Mouse (Mus musculus) limb, embryonic 14.5 days (tissue): ENCODE measurements around the gene Ociad2. TPM values are rescaled to one million over a fixed set of nuclear protein-coding genes. Genes with fewer than 3 reads are reported as not detected.

Experiments used
- ATAC-seq: fragments of 200-750 bp; cut with Nextera tagmentation; 2 replicates; pipeline ENCODE4 v1.8.0; 2017; ENCODE audit warnings: low read depth, moderate number of reproducible peaks, moderate TSS enrichment; ENCODE audit not compliant: low FRiP score
- DNase-seq: peaks from one replicate; pipeline ENCODE4 v3.0.0-alpha.2; 2015; ENCODE audit warnings: low spot score
- H3K27ac ChIP-seq: fragments of 300-500 bp; sonication (generic); replicated peaks from 2 replicates; pipeline ENCODE4 v1.5.1; 2014; ENCODE audit warnings: low read depth, mild to moderate bottlenecking, low read length, moderate library complexity, mixed read lengths
- H3K27me3 ChIP-seq: fragments of 300-500 bp; sonication (generic); 2 replicates; pipeline ENCODE4 v1.6.1; 2014; ENCODE audit warnings: low read length, mixed read lengths; ENCODE audit not compliant: control insufficient read depth, insufficient read depth
- H3K36me3 ChIP-seq: fragments of 300-500 bp; sonication (generic); 2 replicates; pipeline ENCODE4 v1.6.1; 2014; ENCODE audit warnings: mild to moderate bottlenecking, low read length, moderate library complexity, mixed read lengths; ENCODE audit not compliant: control insufficient read depth, insufficient read depth
- H3K4me1 ChIP-seq: fragments of 300-500 bp; sonication (generic); 2 replicates; pipeline ENCODE4 v1.6.1; 2014; ENCODE audit warnings: antibody characterized with exemption, low read length, mixed read lengths; ENCODE audit not compliant: control insufficient read depth, insufficient read depth
- H3K4me2 ChIP-seq: fragments of 300-500 bp; sonication (generic); replicated peaks from 2 replicates; pipeline ENCODE4 v1.6.1; 2014; ENCODE audit warnings: low read depth, mild to moderate bottlenecking, low read length, moderate library complexity; ENCODE audit not compliant: severe bottlenecking
- H3K4me3 ChIP-seq: fragments of 300-500 bp; sonication (generic); replicated peaks from 2 replicates; pipeline ENCODE4 v1.5.1; 2014; ENCODE audit warnings: low read length
- H3K9ac ChIP-seq: fragments of 300-500 bp; sonication (generic); 2 replicates; pipeline ENCODE4 v1.6.1; 2014; ENCODE audit warnings: mild to moderate bottlenecking, low read depth, low read length, moderate library complexity; ENCODE audit not compliant: severe bottlenecking
- H3K9me3 ChIP-seq: fragments of 300-500 bp; sonication (generic); 2 replicates; pipeline ENCODE4 v1.6.1; 2016; ENCODE audit warnings: low read length; ENCODE audit not compliant: control insufficient read depth
- POLR2A ChIP-seq: fragments of 200-500 bp; IDR thresholded peaks from 2 replicates; pipeline ENCODE4 v1.8.0; 2012; ENCODE audit warnings: inconsistent platforms, mild to moderate bottlenecking, moderate library complexity, borderline replicate concordance; ENCODE audit not compliant: insufficient read depth, insufficient read length; ENCODE audit errors: extremely low read depth
- WGBS: fragments of 180-500 bp; shearing (Covaris S2); extraction: QIAGEN DNeasy Blood & Tissue Kit; methylation state at CpG from one replicate; pipeline ENCODE4 v1.1.7; 2014; 5-methylcytosine and 5-hydroxymethylcytosine counted together
- polyA plus RNA-seq, 2 experiments: library from polyadenylated mRNA; depleted of rRNA in 1 of 2; stranded (reverse) in 1 of 2; unstranded in 1 of 2; fragments of >200 nt; fragmentation: Nextera tagmentation in 1 of 2; extraction: Ambion mirVana in 1 of 2; gene quantifications; 2 replicates each; pipeline versions ENCODE4 v1.2.1 to v1.2.3; 2012 to 2014

The Ociad2 gene
- polyA plus RNA-seq, 2 experiments = 3.1 to 12.8 TPM

GRCm38 (mm10) chr5:73313591-73313990 is 27.2 kb downstream of the Ociad2 start:
- 91% methylated on average over 10 of the region's 10 CpGs for WGBS
- H3K36me3 ChIP-seq = peaks cover 67% of the 10 kb centered on the region
- no peaks in the 10 kb centered on the region for H3K27me3 ChIP-seq
- no peak overlapping the region for H3K4me3 ChIP-seq
- TF ChIP-seq POLR2A = no peak
- H3K4me2 ChIP-seq = no peak overlapping the region
- DNase-seq (no peak), ATAC-seq (no peak)
- no peaks in the 10 kb centered on the region for H3K9me3 ChIP-seq
- no peaks in the 10 kb centered on the region for H3K4me1 ChIP-seq
- no peak overlapping the region for H3K27ac ChIP-seq
- no peak overlapping the region for H3K9ac ChIP-seq

GRCm38 (mm10) chr5:73311458-73311857 is 29.4 kb downstream of the Ociad2 start:
- Histone ChIP-seq H3K4me1 (no peaks in the 10 kb centered on the region), H3K4me3 (no peak overlapping the region), H3K36me3 (peaks cover 87% of the 10 kb centered on the region), H3K9ac (no peak overlapping the region), H3K9me3 (no peaks in the 10 kb centered on the region), H3K27ac (no peak overlapping the region), H3K4me2 (no peak overlapping the region), H3K27me3 (no peaks in the 10 kb centered on the region)
- no peak for DNase-seq
- 86% methylated on average over 5 of the region's 5 CpGs for WGBS
- TF ChIP-seq POLR2A = no peak
- no peak for ATAC-seq

- Histone ChIP-seq H3K4me3 (no peak overlapping the region), H3K27me3 (no peaks in the 10 kb centered on the region), H3K9me3 (no peaks in the 10 kb centered on the region), H3K27ac (no peak overlapping the region), H3K36me3 (peaks cover 87% of the 10 kb centered on the region), H3K4me1 (no peaks in the 10 kb centered on the region), H3K9ac (no peak overlapping the region), H3K4me2 (no peak overlapping the region)
- WGBS = 100% methylated on average over 1 of the region's 1 CpGs
- DNase-seq = no peak
- TF ChIP-seq POLR2A = no peak
- ATAC-seq = no peak
Observed at GRCm38 (mm10) chr5:73310401-73310800, 30.4 kb downstream of the Ociad2 start.

- no peak for DNase-seq
- Histone ChIP-seq H3K4me1 (no peaks in the 10 kb centered on the region), H3K4me2 (no peak overlapping the region), H3K27me3 (no peaks in the 10 kb centered on the region), H3K9ac (no peak overlapping the region), H3K36me3 (peaks cover 85% of the 10 kb centered on the region), H3K4me3 (no peak overlapping the region), H3K9me3 (no peaks in the 10 kb centered on the region), H3K27ac (no peak overlapping the region)
- ATAC-seq = no peak
- no peak for TF ChIP-seq POLR2A
- 93% methylated on average over 4 of the region's 4 CpGs for WGBS
Observed at GRCm38 (mm10) chr5:73309496-73309895, 31.3 kb downstream of the Ociad2 start.

GRCm38 (mm10) chr5:73307297-73307696 is 33.5 kb downstream of the Ociad2 start:
- Histone ChIP-seq H3K9ac (no peak overlapping the region), H3K4me3 (no peak overlapping the region), H3K9me3 (no peaks in the 10 kb centered on the region), H3K27me3 (no peaks in the 10 kb centered on the region), H3K4me1 (no peaks in the 10 kb centered on the region), H3K27ac (no peak overlapping the region), H3K36me3 (peaks cover 85% of the 10 kb centered on the region), H3K4me2 (no peak overlapping the region)
- no peak for TF ChIP-seq POLR2A
- ATAC-seq = no peak
- no peak for DNase-seq
- 95% methylated on average over 3 of the region's 3 CpGs for WGBS

GRCm38 (mm10) chr5:73306486-73306885 is 34.3 kb downstream of the Ociad2 start:
- H3K9me3 ChIP-seq = no peaks in the 10 kb centered on the region
- no peak for DNase-seq
- no peak for TF ChIP-seq POLR2A
- no peaks in the 10 kb centered on the region for H3K27me3 ChIP-seq
- no peak overlapping the region for H3K4me2 ChIP-seq
- H3K27ac ChIP-seq = no peak overlapping the region
- no peaks in the 10 kb centered on the region for H3K4me1 ChIP-seq
- ATAC-seq = no peak
- peaks cover 86% of the 10 kb centered on the region for H3K36me3 ChIP-seq
- 92% methylated on average over 6 of the region's 6 CpGs for WGBS
- no peak overlapping the region for H3K9ac ChIP-seq
- no peak overlapping the region for H3K4me3 ChIP-seq
